Mouse (Mus musculus): ENCODE data around the gene Ern1.
"Not testable (repeated sequence)": the region's sequence is repeated elsewhere in the genome, so short reads cannot be mapped to it uniquely, and the experiment has no call there.

Gene Ern1

GRCm38 (mm10) chr11:106437039-106437438 lies 50.6 kb downstream of the Ern1 start:
- no peak for DNase-seq (ENCODE audit: low spot score)

DNA sequence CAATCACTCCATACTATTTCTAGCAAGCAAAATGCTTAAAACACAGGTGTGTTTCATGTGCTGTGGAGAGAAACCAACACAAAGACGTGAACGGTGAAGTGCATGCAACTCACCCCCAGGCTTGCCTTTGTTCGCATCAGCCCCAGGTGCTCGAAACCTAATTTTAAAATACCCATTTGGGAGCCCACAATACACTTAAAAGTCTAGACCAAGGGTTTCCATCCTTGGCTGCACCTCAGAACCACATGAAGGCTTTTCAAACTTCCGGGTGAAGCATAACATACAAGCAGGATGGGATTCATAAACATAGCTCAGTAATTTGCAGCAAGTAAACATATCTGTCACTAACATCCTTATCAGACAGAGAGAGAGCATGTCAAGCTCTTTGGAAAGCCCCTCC lies 57.3 kb downstream of the Ern1 start:
- DNase-seq (ENCODE audit: low spot score) = no peak

DNA sequence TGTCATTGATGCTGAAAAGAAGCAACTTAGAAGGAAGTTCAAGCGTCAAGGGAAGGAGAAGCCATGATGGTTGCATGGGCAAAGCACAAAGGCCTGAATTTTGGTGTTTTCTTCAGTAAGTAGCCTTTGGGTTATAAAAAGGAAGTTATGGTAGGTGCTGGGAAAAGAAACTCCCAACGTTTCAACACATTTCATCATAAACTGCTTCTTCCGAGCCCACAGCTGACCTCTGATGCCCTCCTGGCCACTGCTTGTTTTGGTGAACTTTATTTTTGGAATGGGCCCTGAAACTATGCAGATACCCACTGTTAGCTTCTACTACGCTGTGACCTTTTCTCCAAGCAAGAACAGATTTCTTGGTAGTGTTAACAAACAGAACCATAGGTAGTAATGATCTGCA lies 58.0 kb downstream of the Ern1 start:
- DNase-seq (ENCODE audit: low spot score) = no peak

DNA sequence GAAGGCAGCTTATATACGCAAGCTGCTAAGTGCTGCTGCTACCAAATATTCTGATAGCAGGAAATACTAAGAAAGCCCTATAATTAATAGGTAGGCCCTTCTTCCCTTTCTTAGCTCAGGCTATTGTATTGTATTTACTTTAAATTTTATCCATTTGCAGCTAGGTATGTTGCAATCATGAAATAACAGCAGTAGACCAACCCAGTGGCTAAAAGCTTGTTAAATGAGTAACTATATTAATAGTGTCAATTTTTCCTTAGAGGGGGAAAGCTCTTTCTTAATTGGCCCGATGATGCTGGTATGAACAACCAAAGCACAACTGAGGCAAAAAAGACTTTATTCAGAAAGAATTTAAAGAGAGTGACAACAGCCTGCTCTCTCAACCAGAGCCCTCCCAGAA lies 59.1 kb downstream of the Ern1 start:
- no peak for DNase-seq (ENCODE audit: low spot score)

GRCm38 (mm10) chr11:106428106-106428505 lies 59.5 kb downstream of the Ern1 start:
- DNase-seq (ENCODE audit: low spot score) = no peak

DNA sequence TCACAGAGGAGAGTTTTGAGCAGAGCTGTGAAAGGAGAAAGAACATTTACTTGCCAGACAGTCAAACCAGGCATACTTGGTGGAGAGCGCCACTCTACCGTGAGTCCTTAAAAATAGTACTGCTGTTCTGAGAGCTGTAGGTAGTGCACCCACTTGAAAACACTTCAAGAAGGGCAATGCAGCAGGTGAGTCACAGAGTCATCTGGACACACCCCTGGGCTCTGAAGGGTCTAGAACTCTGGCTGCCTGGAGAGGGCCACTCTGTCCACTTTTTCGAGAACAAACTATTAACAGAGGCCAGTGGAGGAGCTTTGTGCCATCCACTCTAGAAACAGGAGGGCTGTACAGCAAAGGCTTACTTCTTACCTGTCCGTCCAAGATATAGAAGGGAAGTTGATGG lies 61.2 kb downstream of the Ern1 start:
- no peak for DNase-seq (ENCODE audit: low spot score)

DNA sequence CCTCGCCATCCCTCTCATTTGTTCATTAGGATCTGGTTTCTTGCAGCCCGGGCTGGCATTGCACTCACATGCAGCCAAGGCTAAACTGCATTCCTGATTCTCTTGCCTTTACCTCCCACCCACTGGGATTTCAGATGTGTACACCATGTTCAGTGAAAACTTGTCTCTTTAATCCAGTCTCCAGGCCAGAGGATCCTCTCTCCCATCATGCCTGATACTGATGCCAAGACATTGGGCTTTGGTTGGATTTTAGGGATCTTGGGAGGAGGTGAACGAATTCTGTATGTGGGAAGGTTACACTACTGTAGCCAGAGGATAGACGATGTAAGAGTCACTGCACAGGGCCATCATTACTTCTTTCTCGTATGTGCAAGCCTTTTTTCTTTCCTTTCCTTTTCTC lies 62.5 kb downstream of the Ern1 start:
- no peak for DNase-seq (ENCODE audit: low spot score)

DNA sequence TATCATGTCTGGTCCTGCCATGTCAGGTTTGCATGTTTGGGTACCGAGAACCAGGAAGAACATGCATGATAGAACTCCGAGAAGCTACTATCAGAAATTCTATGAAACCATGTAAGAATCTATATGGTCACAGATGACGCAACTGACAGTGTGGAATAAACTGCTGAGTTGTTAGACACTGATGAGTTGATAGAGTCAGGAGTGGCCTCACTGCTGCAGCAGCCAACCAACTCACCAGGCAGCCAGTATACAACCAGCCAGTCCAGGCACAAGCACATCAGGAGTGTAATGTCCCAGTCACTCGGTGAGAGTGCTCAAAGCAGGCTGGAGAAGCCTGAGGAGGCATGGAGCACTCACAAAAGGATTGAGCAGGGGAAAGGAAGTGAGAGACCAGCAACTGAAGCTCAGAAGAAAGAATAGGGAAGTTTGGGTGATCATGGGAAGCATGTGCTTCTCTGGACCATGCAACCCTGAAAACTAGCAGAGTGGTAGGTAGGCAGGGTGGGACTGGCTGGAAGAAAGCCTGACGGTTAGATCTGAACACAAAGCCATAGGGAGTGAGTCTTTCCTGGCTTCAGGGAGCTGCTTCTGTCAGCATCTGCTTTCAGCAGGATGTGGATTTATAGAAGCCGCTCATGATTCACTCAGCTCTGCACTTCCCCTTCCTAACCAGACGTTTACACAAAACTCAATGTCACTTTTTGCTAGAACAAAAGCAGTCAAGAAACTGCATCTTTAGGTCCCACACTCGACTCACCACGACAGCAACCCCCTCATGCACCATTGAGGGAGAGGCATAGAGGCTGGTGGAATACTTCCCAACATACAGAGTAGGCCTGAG lies 68.2 kb downstream of the Ern1 start:
- peak; percentile 8 for DNase-seq (ENCODE audit: low spot score)

DNA sequence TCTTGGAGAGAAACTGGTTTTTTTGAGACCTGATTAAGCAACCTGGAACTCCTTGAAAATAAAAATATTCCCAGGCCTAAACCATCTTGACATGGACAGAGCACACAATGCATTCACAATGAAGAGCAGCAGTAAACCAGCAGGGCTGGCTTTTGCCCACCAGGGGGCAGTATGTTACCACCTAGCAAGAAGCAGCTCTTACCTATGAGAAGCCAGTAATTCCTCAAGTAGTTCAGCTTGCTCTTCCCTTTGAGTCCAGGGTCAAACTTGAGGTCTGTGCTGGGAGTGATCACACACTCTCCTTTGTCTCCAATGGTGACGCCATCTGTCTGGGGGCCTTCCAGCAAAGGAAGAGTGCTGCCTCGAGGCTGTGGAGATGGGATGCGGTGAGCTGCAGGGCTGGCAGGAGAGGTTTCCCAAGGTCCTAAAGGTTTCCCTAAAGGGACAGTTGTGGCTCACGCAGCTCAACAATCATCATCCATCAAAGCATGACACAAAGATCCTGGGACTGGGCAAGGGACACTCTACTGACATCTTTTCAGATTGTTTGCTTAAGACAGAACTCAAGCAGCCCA lies 68.9 kb downstream of the Ern1 start:
- peak; percentile 82 for DNase-seq (ENCODE audit: low spot score)

- DNase-seq (ENCODE audit: low spot score) = no peak
Measured at GRCm38 (mm10) chr11:106417860-106418259, 69.8 kb downstream of the Ern1 start.

DNA sequence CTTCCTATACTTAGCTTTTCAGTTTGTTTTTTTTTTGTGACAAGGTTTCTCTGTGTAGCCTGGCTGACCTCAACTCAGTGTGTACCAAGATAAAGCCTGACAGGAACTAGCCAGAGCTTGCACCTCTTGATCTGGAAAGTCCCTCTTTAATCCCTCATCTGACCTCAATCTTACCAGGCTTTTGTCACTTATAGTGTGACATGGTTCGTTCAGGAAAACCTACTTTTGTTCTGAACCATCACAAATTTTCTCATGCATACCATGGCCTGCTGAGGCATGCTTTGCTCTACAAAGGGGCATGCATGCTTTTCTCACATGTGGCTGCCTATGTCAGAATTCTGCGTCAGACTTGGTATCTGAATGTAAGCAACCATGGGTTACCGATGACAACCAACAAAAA lies 71.3 kb downstream of the Ern1 start:
- DNase-seq (ENCODE audit: low spot score) = no peak

DNA sequence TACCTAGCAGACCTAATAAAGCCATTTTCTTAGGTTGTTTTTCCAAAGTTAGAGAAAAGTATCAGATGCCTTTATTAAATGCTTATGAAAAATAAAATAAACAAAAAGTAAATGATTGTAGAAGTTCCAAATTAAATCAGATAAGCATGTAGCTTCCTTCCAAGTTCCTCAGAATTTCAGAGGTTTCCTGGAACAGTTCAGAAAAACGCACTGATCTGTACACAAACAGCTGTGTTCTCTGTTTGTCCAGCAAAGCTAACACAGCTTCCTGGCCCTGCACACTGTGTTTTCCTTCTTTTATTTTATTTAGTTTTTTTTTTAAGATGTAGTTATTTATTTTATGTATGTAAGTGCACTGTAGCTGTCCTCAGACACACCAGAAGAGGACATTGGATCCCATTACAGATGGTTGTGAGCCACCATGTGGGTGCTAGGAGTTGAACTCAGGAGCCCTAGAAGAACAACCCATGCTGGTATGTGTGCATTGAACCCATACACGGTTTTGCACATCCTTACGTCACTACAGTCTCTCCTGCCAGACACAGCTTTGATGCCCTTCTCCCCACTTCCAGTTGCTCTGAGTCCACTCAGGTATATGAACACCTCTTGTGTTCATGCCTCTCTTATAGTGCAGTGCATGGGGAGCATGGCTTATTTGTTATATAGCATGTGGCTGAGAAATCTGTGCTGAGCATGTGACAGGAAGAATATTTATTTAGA lies 74.9 kb downstream of the Ern1 start:
- DNase-seq (ENCODE audit: low spot score) = no peak

GRCm38 (mm10) chr11:106411157-106411556 lies 76.5 kb downstream of the Ern1 start:
- no peak for DNase-seq (ENCODE audit: low spot score)

GRCm38 (mm10) chr11:106410507-106410906 lies 77.1 kb downstream of the Ern1 start:
- DNase-seq (ENCODE audit: low spot score) = no peak

GRCm38 (mm10) chr11:106410011-106410410 lies 77.6 kb downstream of the Ern1 start:
- no peak for DNase-seq (ENCODE audit: low spot score)

DNA sequence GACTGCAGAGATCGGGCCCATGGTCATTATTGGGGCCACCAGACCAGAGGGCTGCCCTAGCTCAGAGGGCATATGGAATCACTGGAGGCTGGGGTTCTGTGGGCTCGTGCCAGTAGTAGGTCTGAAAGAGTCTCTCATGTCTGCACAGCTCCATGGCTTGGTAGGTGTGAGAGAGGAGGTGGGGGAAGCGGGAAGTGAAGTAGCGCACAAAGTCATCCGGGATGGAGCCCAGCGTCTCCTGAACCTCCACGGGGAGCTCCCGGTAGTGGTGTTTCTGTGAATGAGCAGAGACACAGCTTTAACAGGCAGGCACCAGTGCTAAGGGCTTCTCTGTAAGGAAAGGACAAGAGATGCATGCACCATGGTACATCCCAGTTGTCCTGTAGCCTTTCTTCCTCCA lies 89.2 kb downstream of the Ern1 start:
- no peak for DNase-seq (ENCODE audit: low spot score)

GRCm38 (mm10) chr11:106397656-106398055 lies 90.0 kb downstream of the Ern1 start:
- DNase-seq (ENCODE audit: low spot score) = no peak

DNA sequence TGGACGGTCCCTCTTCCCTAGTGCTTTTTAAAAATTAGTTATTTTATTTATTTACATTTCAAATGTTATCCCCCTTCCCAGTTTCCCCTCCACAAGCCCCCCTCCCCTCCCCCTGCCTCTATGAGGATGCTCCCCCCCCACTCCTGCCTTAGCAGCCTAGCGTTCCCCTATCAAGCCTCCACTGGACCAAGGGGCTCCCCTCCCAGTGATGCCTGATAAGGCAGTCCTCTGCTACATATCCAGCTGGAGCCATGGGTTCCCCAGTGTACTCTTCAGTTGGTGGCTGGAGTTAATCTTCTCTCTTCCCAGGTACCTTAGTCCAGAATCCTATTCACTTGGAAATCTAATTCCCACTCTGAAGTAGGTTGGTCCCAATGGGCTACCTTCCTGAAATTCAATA lies 93.6 kb downstream of the Ern1 start:
- not testable (repeated sequence) for DNase-seq (ENCODE audit: low spot score)

- no peak for DNase-seq (ENCODE audit: low spot score)
Measured at GRCm38 (mm10) chr11:106393331-106393616, 94.4 kb downstream of the Ern1 start.

DNA sequence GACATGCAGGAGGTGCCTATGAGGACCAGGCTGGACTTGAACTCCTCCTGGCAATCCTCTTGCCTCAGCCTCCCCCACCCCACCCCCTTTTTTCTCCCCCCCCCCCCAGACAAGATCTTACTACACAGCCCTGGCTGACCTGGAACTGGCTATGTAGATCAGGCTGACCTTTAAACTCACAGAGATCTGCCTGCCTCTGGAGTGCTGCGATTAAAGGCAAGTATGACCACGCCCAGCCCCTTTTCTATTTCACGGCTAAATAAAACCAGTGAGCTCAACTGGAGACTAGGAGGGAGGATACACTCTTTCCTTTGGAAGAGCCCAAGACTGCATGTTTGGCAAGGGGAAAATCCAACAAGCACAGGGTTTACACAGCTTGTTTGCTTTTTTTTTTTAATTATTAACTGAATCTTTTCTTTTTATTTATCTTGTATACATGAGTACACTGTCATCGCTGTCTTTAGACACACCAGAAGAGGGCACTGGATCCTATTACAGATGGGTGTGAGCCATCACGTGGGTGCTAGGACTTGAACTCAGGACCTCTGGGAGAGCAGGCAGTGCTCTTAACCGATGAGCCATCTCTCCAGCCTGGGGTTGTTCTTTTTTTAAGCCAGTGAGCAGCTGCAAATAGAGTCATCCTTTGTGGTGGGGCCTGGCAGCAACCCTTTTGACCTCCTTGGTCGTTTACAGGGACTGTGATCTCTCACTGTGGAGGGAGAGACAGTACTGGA lies 94.9 kb downstream of the Ern1 start:
- DNase-seq (ENCODE audit: low spot score) = peak; percentile 64

DNA sequence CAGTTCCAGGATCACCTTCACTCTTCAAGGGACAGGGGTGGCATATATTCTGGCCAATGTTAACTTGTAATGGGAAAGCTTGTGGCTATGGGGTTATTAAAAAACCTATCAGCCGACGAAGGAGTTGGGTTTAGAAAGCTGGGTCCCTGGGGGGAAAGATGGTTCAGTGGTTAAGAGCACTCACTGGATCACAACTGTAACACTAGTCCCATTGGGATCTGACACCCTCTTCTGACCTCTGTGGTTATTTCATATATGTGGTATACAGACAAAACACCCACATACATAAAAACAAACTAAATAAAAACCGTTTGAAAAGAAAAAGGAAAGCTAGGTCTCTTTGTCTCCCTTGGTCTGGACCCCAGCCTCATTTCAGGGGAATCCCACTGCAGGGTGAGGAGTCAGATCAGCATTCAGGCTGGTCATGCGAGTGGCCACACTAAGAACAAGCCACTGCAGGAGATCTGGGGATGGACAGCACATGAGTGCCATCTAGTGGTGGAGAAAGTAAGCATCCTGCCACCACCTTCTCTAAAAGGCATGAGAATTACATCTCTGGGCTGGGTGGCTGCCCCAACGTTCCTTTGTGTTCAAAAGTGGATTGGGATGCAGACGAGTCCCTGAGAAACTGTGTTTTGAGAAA lies 96.0 kb downstream of the Ern1 start:
- DNase-seq (ENCODE audit: low spot score) = peak; percentile 78

DNA sequence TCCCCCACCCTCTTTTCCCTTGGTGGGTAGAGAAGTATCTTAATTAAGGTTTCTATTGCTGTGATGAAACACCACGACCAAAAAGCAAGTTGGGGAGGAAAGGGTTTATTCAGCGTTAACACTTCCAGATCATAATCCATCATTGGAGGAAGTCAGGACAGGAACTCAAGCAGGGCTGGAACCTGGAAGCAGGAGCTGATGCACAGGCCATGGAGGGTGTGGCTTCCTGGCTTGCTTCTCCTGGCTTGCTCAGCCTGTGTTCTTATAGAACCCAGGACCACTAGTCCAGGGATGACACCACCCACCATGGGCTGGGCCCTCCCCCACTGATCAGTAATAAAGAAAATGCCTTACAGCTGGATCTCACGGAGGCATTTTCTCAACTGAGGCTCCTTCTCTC lies 96.9 kb downstream of the Ern1 start:
- no peak for DNase-seq (ENCODE audit: low spot score)
